Mouse (Mus musculus): ENCODE data around the gene Gm3629. TPM values are rescaled to one million over a fixed set of nuclear protein-coding genes. Genes with fewer than 3 reads are reported as not detected.
A peak's percentile ranks its signal among the peaks of the same experiment; 100 is the strongest.
"Not testable (repeated sequence)": the region's sequence is repeated elsewhere in the genome, so short reads cannot be mapped to it uniquely, and the experiment has no call there.

Gene Gm3629
- 0.37 TPM in 1 of 2 replicates, not detected in the other for polyA plus RNA-seq (2014; fragmentation: Nextera tagmentation; extraction: Ambion mirVana)

- H3K27ac ChIP-seq (ENCODE audit: low read depth); ATAC-seq (ENCODE audit: insufficient read depth); DNase-seq; H3K36me3 ChIP-seq (ENCODE audit: insufficient read depth); H3K4me2 ChIP-seq; H3K4me1 ChIP-seq (ENCODE audit: insufficient read depth); H3K9ac ChIP-seq; H3K9me3 ChIP-seq (ENCODE audit: low read depth, low read length); H3K4me3 ChIP-seq (ENCODE audit: low read depth, low read length); H3K27me3 ChIP-seq (ENCODE audit: insufficient read depth, low read length): not testable (repeated sequence)
- 17% methylated on average over 1 of the region's 2 CpGs for WGBS
Measured at GRCm38 (mm10) chr14:6590513-6590912, at the start of gene Gm3629. Gm3629 (minus strand) TSS chr14:6590613.

DNA sequence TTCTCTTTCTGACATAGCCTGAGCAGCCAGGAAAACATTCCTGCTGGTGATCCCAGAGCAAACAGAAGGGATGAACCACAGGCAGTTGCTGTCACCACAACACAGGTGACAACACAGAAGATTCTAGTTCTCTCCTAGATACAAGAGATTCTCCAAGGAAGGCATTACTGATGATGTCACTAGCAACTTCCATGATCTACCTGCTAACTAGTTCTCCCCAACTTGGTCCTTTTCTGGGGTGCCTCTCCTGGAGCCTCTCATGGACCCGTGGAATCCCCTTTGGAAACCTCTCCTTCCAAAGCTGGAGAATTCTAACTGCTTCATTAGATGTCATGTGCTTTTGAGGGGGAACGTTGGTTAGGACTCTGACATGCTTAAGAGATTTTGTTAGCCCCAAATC lies 31.9 kb upstream of the Gm3629 start, which contains the start of gene Gm3460:
Gene Gm3460 (minus strand): TSS at position 101 of the 400 bp plus-strand sequence.
- not testable (repeated sequence) for H3K4me1 ChIP-seq (ENCODE audit: insufficient read depth); H3K4me3 ChIP-seq (ENCODE audit: low read depth, low read length); H3K9ac ChIP-seq; H3K27me3 ChIP-seq (ENCODE audit: insufficient read depth, low read length); DNase-seq; ATAC-seq (ENCODE audit: insufficient read depth); H3K36me3 ChIP-seq (ENCODE audit: insufficient read depth); H3K9me3 ChIP-seq (ENCODE audit: low read depth, low read length); H3K27ac ChIP-seq (ENCODE audit: low read depth); H3K4me2 ChIP-seq
- WGBS, result 67% methylated on average over 1 of the region's 2 CpGs

DNA sequence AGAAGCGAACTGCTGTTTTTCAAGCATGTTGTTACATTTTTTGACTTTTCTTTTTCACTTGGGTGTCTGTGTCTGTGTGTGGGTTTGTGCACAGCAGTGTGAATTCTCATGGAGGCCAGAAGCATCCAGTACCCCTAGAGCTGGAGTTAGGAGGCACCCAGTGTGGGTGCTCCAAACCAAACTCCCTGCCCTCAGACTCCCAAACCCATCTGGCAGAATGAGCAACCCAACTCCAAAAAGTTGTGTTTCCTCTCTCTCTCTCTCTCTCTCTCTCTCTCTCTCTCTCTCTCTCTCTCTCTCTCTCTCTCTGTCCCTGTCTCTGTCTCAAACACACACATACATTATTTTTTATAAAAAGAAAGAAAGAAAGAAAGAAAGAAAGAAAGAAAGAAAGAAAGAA lies 16.0 kb upstream of the Gm3629 start:
- not testable (repeated sequence) for H3K27ac ChIP-seq (ENCODE audit: low read depth); H3K4me1 ChIP-seq (ENCODE audit: insufficient read depth); H3K27me3 ChIP-seq (ENCODE audit: insufficient read depth, low read length); H3K4me3 ChIP-seq (ENCODE audit: low read depth, low read length); H3K9ac ChIP-seq; ATAC-seq (ENCODE audit: insufficient read depth); DNase-seq; H3K4me2 ChIP-seq; H3K36me3 ChIP-seq (ENCODE audit: insufficient read depth); H3K9me3 ChIP-seq (ENCODE audit: low read depth, low read length)
- WGBS, result no CpG with 5 or more reads among the region's 1 CpGs

- H3K36me3 ChIP-seq (ENCODE audit: insufficient read depth); H3K27me3 ChIP-seq (ENCODE audit: insufficient read depth, low read length); H3K27ac ChIP-seq (ENCODE audit: low read depth); H3K9ac ChIP-seq; H3K9me3 ChIP-seq (ENCODE audit: low read depth, low read length); H3K4me1 ChIP-seq (ENCODE audit: insufficient read depth); ATAC-seq (ENCODE audit: insufficient read depth): not testable (repeated sequence)
- Histone ChIP-seq H3K4me2 (peak overlapping the region; percentile 58), H3K4me3 (ENCODE audit: low read depth, low read length) (peak overlapping the region; percentile 29)
- peak; percentile 55 for DNase-seq
- TF ChIP-seq CTCF (IDR thresholded peaks at IDR 0.05; ENCODE audit: low read depth), result peak; percentile 57
- WGBS, result under 1% methylated on average over 13 of the region's 20 CpGs
Measured at GRCm38 (mm10) chr14:6605004-6605403, 14.6 kb upstream of the Gm3629 start.

- Histone ChIP-seq H3K4me2 (peak overlapping the region; percentile 58), H3K4me3 (ENCODE audit: low read depth, low read length) (peak overlapping the region; percentile 29)
- H3K9ac ChIP-seq; H3K36me3 ChIP-seq (ENCODE audit: insufficient read depth); H3K27me3 ChIP-seq (ENCODE audit: insufficient read depth, low read length); H3K27ac ChIP-seq (ENCODE audit: low read depth); ATAC-seq (ENCODE audit: insufficient read depth); H3K4me1 ChIP-seq (ENCODE audit: insufficient read depth); H3K9me3 ChIP-seq (ENCODE audit: low read depth, low read length): not testable (repeated sequence)
- DNase-seq, result peak; percentile 1
- 8% methylated on average over 15 of the region's 20 CpGs for WGBS
Measured at GRCm38 (mm10) chr14:6604551-6604950, 14.1 kb upstream of the Gm3629 start.

- H3K9ac ChIP-seq; H3K36me3 ChIP-seq (ENCODE audit: insufficient read depth); H3K4me3 ChIP-seq (ENCODE audit: low read depth, low read length); DNase-seq; H3K27ac ChIP-seq (ENCODE audit: low read depth); H3K9me3 ChIP-seq (ENCODE audit: low read depth, low read length); H3K4me1 ChIP-seq (ENCODE audit: insufficient read depth); H3K4me2 ChIP-seq; H3K27me3 ChIP-seq (ENCODE audit: insufficient read depth, low read length); ATAC-seq (ENCODE audit: insufficient read depth): not testable (repeated sequence)
- WGBS, result 50% methylated on average over 1 of the region's 2 CpGs
Measured at GRCm38 (mm10) chr14:6537190-6537589, 53.2 kb downstream of the Gm3629 start, which contains the start of gene Gm8356. Gm8356 (minus strand) TSS chr14:6537290.

Other genes with a start within 250 kb of the Gm3629 start
- gene Gm3618, start 246.9 kb downstream of the Gm3629 start, polyA plus RNA-seq (2014; fragmentation: Nextera tagmentation; extraction: Ambion mirVana), result not detected in 2 replicates
- gene Gm16440, start 200.3 kb downstream of the Gm3629 start, polyA plus RNA-seq (2014; fragmentation: Nextera tagmentation; extraction: Ambion mirVana), result not detected in 2 replicates
- gene Gm3591, start 178.1 kb downstream of the Gm3629 start, polyA plus RNA-seq (2014; fragmentation: Nextera tagmentation; extraction: Ambion mirVana), result 0.42 and 0.70 TPM in 2 replicates
- gene Gm3594, start 146.0 kb downstream of the Gm3629 start, polyA plus RNA-seq (2014; fragmentation: Nextera tagmentation; extraction: Ambion mirVana), result not detected in 2 replicates
- not detected in 2 replicates for gene Gm8356, start 53.3 kb downstream of the Gm3629 start, polyA plus RNA-seq (2014; fragmentation: Nextera tagmentation; extraction: Ambion mirVana)
- not detected in 2 replicates for gene Gm3460, start 31.8 kb upstream of the Gm3629 start, polyA plus RNA-seq (2014; fragmentation: Nextera tagmentation; extraction: Ambion mirVana)
- gene Gm10251, start 93.6 kb upstream of the Gm3629 start, polyA plus RNA-seq (2014; fragmentation: Nextera tagmentation; extraction: Ambion mirVana), result not detected in 2 replicates
- not detected in 2 replicates for gene Gm8050, start 129.6 kb upstream of the Gm3629 start, polyA plus RNA-seq (2014; fragmentation: Nextera tagmentation; extraction: Ambion mirVana)
- 5.7 and 6.1 TPM in 2 replicates for gene Gm3636, start 151.7 kb upstream of the Gm3629 start, polyA plus RNA-seq (2014; fragmentation: Nextera tagmentation; extraction: Ambion mirVana)
- not detected in 2 replicates for gene Gm8362, start 183.8 kb upstream of the Gm3629 start, polyA plus RNA-seq (2014; fragmentation: Nextera tagmentation; extraction: Ambion mirVana)
- gene Gm3642, start 249.7 kb upstream of the Gm3629 start, polyA plus RNA-seq (2014; fragmentation: Nextera tagmentation; extraction: Ambion mirVana), result not detected in 2 replicates

Measured in lung, embryonic 14.5 days (tissue).